Mouse (Mus musculus) small intestine, adult 2 months (tissue): Measurements from ENCODE around the gene Map3k7. TPM values are rescaled to one million over a fixed set of nuclear protein-coding genes. Genes with fewer than 3 reads are reported as not detected.

Experiments
- H3K27ac ChIP-seq: fragments of 200-500 bp; 2 replicates; pipeline ENCODE4 v1.5.1; 2012; ENCODE audit warnings: low read depth, low read length, control low read depth, inconsistent platforms; ENCODE audit not compliant: insufficient read depth
- H3K27me3 ChIP-seq: fragments of 200-500 bp; 2 replicates; pipeline ENCODE4 v1.6.1; 2012; ENCODE audit warnings: mild to moderate bottlenecking, moderate library complexity, low read length, inconsistent platforms; ENCODE audit not compliant: control insufficient read depth, insufficient read depth
- H3K36me3 ChIP-seq: fragments of 200-500 bp; 2 replicates; pipeline ENCODE4 v1.6.1; 2012; ENCODE audit warnings: mild to moderate bottlenecking, low read length, control low read depth, inconsistent platforms; ENCODE audit not compliant: control insufficient read depth, insufficient read depth
- H3K4me1 ChIP-seq: fragments of 200-500 bp; 2 replicates; pipeline ENCODE4 v1.6.1; 2012; ENCODE audit warnings: low read length, inconsistent platforms, mixed read lengths; ENCODE audit not compliant: control insufficient read depth, insufficient read depth, insufficient read length
- H3K4me3 ChIP-seq: fragments of 200-500 bp; 2 replicates; pipeline ENCODE4 v1.5.1; 2012; ENCODE audit warnings: low read depth, mild to moderate bottlenecking, control low read depth, inconsistent platforms, low read length, moderate library complexity
- CTCF ChIP-seq: fragments of 200-500 bp; IDR thresholded peaks from 2 replicates; pipeline ENCODE4 v1.5.1; 2012; ENCODE audit warnings: low read depth, mild to moderate bottlenecking, control low read depth, inconsistent platforms, low read length, moderate library complexity, mixed read lengths; ENCODE audit not compliant: insufficient replicate concordance, insufficient read length; ENCODE audit errors: extremely low read depth
- POLR2A ChIP-seq: fragments of 200-500 bp; IDR thresholded peaks from 2 replicates; pipeline ENCODE4 v1.6.1; 2012; ENCODE audit warnings: low read depth, mild to moderate bottlenecking, control low read depth, inconsistent platforms, low read length, moderate library complexity
- WGBS: fragments of 180-500 bp; shearing (Covaris S2); methylation state at CpG from one replicate; pipeline ENCODE4 v1.1.7; 2018; 5-methylcytosine and 5-hydroxymethylcytosine counted together
- polyA plus RNA-seq: library from polyadenylated mRNA; depleted of rRNA; stranded (reverse); fragments of >200 nt; gene quantifications from 2 replicates; pipeline ENCODE4 v1.2.3, GENCODE M21; 2012

Gene Map3k7
- polyA plus RNA-seq, 1 experiment, result 26.0 TPM

GRCm38 (mm10) chr4:31935831-31936306 lies 28.0 kb upstream of the Map3k7 start:
- Histone ChIP-seq H3K27me3 (peaks cover 21% of the 10 kb centered on the region), H3K36me3 (no peaks in the 10 kb centered on the region), H3K4me3 (no peak overlapping the region), H3K4me1 (peaks cover 3% of the 10 kb centered on the region; the same call in 1 of the 2 replicates), H3K27ac (no peak overlapping the region)
- no peak for TF ChIP-seq POLR2A
- TF ChIP-seq CTCF, result no peak
- WGBS, result 67% methylated on average over 3 of the region's 3 CpGs

GRCm38 (mm10) chr4:31936358-31936757 lies 27.5 kb upstream of the Map3k7 start:
- H3K27ac ChIP-seq, result no peak overlapping the region
- 48% methylated on average over 8 of the region's 8 CpGs for WGBS
- TF ChIP-seq POLR2A (no peak), CTCF (no peak)

GRCm38 (mm10) chr4:31936911-31937375 lies 27.0 kb upstream of the Map3k7 start:
- TF ChIP-seq CTCF (no peak), POLR2A (no peak)
- Histone ChIP-seq H3K4me1 (peaks cover 3% of the 10 kb centered on the region; the same call in 1 of the 2 replicates), H3K36me3 (no peaks in the 10 kb centered on the region), H3K4me3 (no peak overlapping the region), H3K27me3 (peaks cover 21% of the 10 kb centered on the region), H3K27ac (no peak overlapping the region)
- 25% methylated on average over 15 of the region's 15 CpGs for WGBS

More at GRCm38 (mm10) chr4:31936358-31936757, 27.5 kb upstream of the Map3k7 start:
- no peaks in the 10 kb centered on the region for H3K36me3 ChIP-seq
- peaks cover 3% of the 10 kb centered on the region; the same call in 1 of the 2 replicates for H3K4me1 ChIP-seq
- no peak overlapping the region for H3K4me3 ChIP-seq
- H3K27me3 ChIP-seq, result peaks cover 21% of the 10 kb centered on the region

GRCm38 (mm10) chr4:31937376-31938281 lies 26.3 kb upstream of the Map3k7 start:
- TF ChIP-seq CTCF (no peak), POLR2A (no peak)
- H3K4me1 ChIP-seq, result peaks cover 3% of the 10 kb centered on the region; the same call in 1 of the 2 replicates
- H3K27ac ChIP-seq, result no peak overlapping the region
- H3K27me3 ChIP-seq, result peaks cover 21% of the 10 kb centered on the region
- H3K36me3 ChIP-seq, result no peaks in the 10 kb centered on the region
- 8% methylated on average over 36 of the region's 36 CpGs for WGBS
- H3K4me3 ChIP-seq, result peak overlapping the region; percentile 36

GRCm38 (mm10) chr4:31938416-31939106 lies 25.3 kb upstream of the Map3k7 start:
- WGBS, result 33% methylated on average over 9 of the region's 9 CpGs
- TF ChIP-seq CTCF (no peak), POLR2A (no peak)

GRCm38 (mm10) chr4:31941616-31942015 lies 22.3 kb upstream of the Map3k7 start:
- H3K4me3 ChIP-seq, result no peak overlapping the region
- 57% methylated on average over 4 of the region's 4 CpGs for WGBS
- TF ChIP-seq CTCF (no peak), POLR2A (no peak)
- peaks cover 17% of the 10 kb centered on the region for H3K27me3 ChIP-seq
- H3K4me1 ChIP-seq, result peaks cover 3% of the 10 kb centered on the region; the same call in 1 of the 2 replicates
- H3K27ac ChIP-seq, result no peak overlapping the region
- H3K36me3 ChIP-seq, result no peaks in the 10 kb centered on the region

More at GRCm38 (mm10) chr4:31938416-31939106, 25.3 kb upstream of the Map3k7 start:
- Histone ChIP-seq H3K36me3 (no peaks in the 10 kb centered on the region), H3K27ac (no peak overlapping the region), H3K27me3 (peaks cover 21% of the 10 kb centered on the region), H3K4me3 (no peak overlapping the region), H3K4me1 (peaks cover 3% of the 10 kb centered on the region; the same call in 1 of the 2 replicates)

- H3K36me3 ChIP-seq, result no peaks in the 10 kb centered on the region
- H3K4me3 ChIP-seq, result no peak overlapping the region
- H3K27me3 ChIP-seq, result peaks cover 3% of the 10 kb centered on the region
- 69% methylated on average over 2 of the region's 2 CpGs for WGBS
- TF ChIP-seq CTCF (no peak), POLR2A (no peak)
- no peak overlapping the region for H3K27ac ChIP-seq
- H3K4me1 ChIP-seq, result no peaks in the 10 kb centered on the region
These were observed 20.9 kb upstream of the Map3k7 start for GRCm38 (mm10) chr4:31943045-31943444.
